Mouse (Mus musculus): ENCODE measurements around the gene 2900026A02Rik.

- TF ChIP-seq MYOD1 (IDR thresholded peaks at IDR 0.05; ENCODE audit: control insufficient read depth in 1 of 3, insufficient read length in 2 of 3, low read depth in 2 of 3), result no peak
- TF ChIP-seq POLR2A (IDR thresholded peaks at IDR 0.05; ENCODE audit: insufficient read length, low read depth), result no peak
Measured at GRCm38 (mm10) chr5:113270043-113270442, 49.0 kb upstream of the 2900026A02Rik start.

Data from myocyte (in vitro differentiated cells).